Mouse (Mus musculus) ES-Bruce4 (cell line): Measurements from ENCODE around the gene Podxl2. TPM values are rescaled to one million over a fixed set of nuclear protein-coding genes. Genes with fewer than 3 reads are reported as not detected.

ENCODE experiments used
- H3K27ac ChIP-seq: 2 replicates; pipeline ENCODE4 v1.5.1; 2012; ENCODE audit warnings: low read length, inconsistent platforms; ENCODE audit not compliant: insufficient read depth
- H3K27me3 ChIP-seq: 2 replicates; pipeline ENCODE4 v1.6.1; 2012; ENCODE audit warnings: mild to moderate bottlenecking, low read length, inconsistent platforms; ENCODE audit not compliant: control insufficient read depth, poor library complexity, insufficient read depth, severe bottlenecking
- H3K36me3 ChIP-seq: 2 replicates; pipeline ENCODE4 v1.6.1; 2012; ENCODE audit warnings: inconsistent platforms, mild to moderate bottlenecking, low read length, moderate library complexity; ENCODE audit not compliant: control insufficient read depth, poor library complexity, insufficient read depth, severe bottlenecking
- H3K4me1 ChIP-seq: one replicate; pipeline ENCODE4 v1.8.1; 2011; ENCODE audit warnings: low read length; ENCODE audit not compliant: control insufficient read depth, insufficient read depth
- H3K4me3 ChIP-seq: 2 replicates; pipeline ENCODE4 v1.5.1; 2011; ENCODE audit warnings: low read depth, mild to moderate bottlenecking, low read length
- H3K9ac ChIP-seq: 2 replicates; pipeline ENCODE4 v1.6.1; 2012; ENCODE audit warnings: low read depth, mild to moderate bottlenecking, inconsistent platforms; ENCODE audit not compliant: poor library complexity, severe bottlenecking
- H3K9me3 ChIP-seq: replicated peaks from 2 replicates; pipeline ENCODE4 v1.6.1; 2012; ENCODE audit warnings: mild to moderate bottlenecking, low read length, inconsistent platforms; ENCODE audit not compliant: control insufficient read depth, poor library complexity, insufficient read depth, severe bottlenecking
- CTCF ChIP-seq: IDR thresholded peaks from one replicate; pipeline ENCODE4 v1.8.1; 2011; ENCODE audit warnings: low read depth, low read length
- EP300 ChIP-seq: IDR thresholded peaks from 2 replicates; pipeline ENCODE4 v1.6.1; 2011; ENCODE audit warnings: low read depth, low read length; ENCODE audit not compliant: insufficient read depth
- POLR2A ChIP-seq: IDR thresholded peaks from one replicate; pipeline ENCODE4 v1.8.1; 2011; ENCODE audit warnings: low read length; ENCODE audit not compliant: insufficient read depth
- polyA plus RNA-seq: library from polyadenylated mRNA; stranded (reverse); fragments of >200 nt; gene quantifications from 2 replicates; pipeline ENCODE4 v1.2.4, GENCODE M21; 2011; ENCODE audit warnings: low read depth; ENCODE audit not compliant: missing spikeins, insufficient read depth, insufficient read length

Podxl2 gene
- polyA plus RNA-seq, 1 experiment, result 1.2 TPM

DNA sequence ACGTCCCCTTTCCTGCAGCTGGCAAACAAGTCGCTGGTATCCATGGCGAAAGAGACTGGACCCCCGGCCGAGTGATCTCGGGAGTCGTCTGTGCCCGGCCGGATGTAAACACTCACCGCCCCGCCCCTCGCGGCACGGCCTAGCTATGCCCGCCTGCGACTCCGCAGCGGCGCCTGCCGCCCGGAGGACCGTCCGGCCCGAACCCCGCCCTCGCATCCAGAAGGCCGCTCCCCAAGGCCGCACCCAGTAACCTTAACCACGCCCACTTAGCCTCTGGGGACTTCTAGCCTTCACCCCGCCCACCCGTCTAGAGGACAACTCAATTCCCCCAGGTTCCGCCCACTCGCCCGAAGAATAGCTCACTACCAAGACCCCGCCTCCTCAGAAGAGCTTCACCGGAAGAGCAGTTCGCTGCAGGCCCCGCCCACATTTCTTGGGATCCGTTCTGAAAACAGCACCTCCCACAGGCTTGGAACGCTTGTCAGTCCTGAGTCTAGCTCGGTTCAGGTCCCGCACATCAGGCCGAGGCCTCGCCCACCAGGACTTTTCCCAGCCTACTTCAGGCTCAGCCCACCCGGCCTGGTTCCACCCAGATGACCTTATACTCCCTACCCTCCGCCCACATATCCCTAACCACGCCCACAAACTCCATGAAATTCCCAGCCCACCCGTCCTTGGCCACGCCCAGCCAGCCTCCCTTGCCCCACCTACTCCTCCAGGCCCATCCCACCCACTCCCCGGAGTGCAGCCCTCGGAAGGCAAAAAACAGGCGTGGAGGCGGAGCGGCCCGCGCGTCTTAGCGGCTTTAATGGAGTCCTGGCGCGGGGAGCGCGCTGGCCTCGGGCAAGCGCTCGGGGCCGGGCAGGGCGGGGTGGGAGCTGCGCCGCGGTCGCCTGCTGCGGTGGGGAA lies 32.8 kb downstream of the Podxl2 start, which contains the start of gene Abtb1:
Gene Abtb1, minus strand, starts transcription at position 204 of the 909 bp plus-strand sequence.
- no peaks in the 10 kb centered on the region for H3K9me3 ChIP-seq
- H3K4me1 ChIP-seq, result no peaks in the 10 kb centered on the region
- no peak within 1 kb of the TSS for H3K27ac ChIP-seq
- peak within 1 kb of the TSS; percentile 78 for H3K9ac ChIP-seq
- TF ChIP-seq CTCF, result peak; percentile 56
- TF ChIP-seq EP300, result 0 out of 2 replicates have a peak, but pooled peaks have one; percentile 11
- TF ChIP-seq POLR2A, result peak; percentile 25
- no peaks in the 10 kb centered on the region for H3K27me3 ChIP-seq
- H3K36me3 ChIP-seq, result no peaks in the 10 kb centered on the region
- peak within 1 kb of the TSS; percentile 94 for H3K4me3 ChIP-seq

- Histone ChIP-seq H3K4me1 (no peaks in the 10 kb centered on the region), H3K27me3 (no peaks in the 10 kb centered on the region), H3K27ac (no peak overlapping the region), H3K4me3 (peak overlapping the region; percentile 94), H3K9ac (peak overlapping the region; percentile 78), H3K36me3 (no peaks in the 10 kb centered on the region), H3K9me3 (no peaks in the 10 kb centered on the region)
- TF ChIP-seq EP300 (no peak), CTCF (no peak), POLR2A (no peak)
Observed at GRCm38 (mm10) chr6:88841514-88841780, 33.4 kb downstream of the Podxl2 start.

DNA sequence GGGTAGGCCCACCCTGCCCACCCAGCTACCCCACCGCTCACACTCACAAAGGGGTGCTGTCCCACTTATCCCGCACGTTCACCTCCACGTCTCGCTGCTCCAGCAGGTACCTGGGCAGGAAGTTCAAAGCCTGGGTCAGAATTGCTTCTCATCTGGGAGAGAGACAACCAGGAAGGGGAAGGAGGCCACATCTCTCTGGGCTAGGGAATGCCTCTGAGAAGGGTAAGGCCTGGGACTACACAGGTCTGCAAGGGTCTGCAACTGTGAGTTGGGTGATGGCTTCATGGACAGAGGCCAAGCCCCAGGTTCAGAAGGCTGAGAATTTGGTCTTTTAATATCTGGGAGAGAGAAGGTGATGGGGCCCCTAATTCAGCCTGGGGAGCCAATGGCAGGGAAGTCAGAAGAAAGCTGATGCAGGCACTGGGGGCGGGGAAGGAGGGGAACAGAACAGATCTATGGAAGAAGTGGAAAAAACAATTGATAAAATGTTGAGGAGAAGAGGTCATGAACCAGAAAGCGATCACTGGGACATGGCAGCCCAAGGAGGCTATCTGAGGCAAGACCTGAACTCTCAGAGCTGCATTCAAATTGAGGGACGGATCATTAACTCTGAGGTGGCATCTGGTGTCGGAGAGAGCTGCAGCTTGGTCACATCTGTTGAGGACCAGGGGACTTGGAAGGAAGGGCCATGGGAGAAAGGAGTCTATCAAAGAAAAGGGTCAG lies 33.9 kb downstream of the Podxl2 start:
- Histone ChIP-seq H3K27me3 (no peaks in the 10 kb centered on the region), H3K9ac (peak overlapping the region; percentile 78), H3K27ac (no peak overlapping the region), H3K4me3 (peak overlapping the region; percentile 94), H3K9me3 (no peaks in the 10 kb centered on the region), H3K36me3 (no peaks in the 10 kb centered on the region), H3K4me1 (no peaks in the 10 kb centered on the region)
- TF ChIP-seq EP300 (no peak), CTCF (no peak), POLR2A (no peak)

GRCm38 (mm10) chr6:88840211-88840610 lies 34.6 kb downstream of the Podxl2 start:
- no peak overlapping the region for H3K4me3 ChIP-seq
- TF ChIP-seq EP300 (no peak), CTCF (no peak), POLR2A (no peak)
- H3K27ac ChIP-seq, result no peak overlapping the region
- H3K4me1 ChIP-seq, result peaks cover under 1% of the 10 kb centered on the region
- no peaks in the 10 kb centered on the region for H3K36me3 ChIP-seq
- no peaks in the 10 kb centered on the region for H3K9me3 ChIP-seq
- no peak overlapping the region for H3K9ac ChIP-seq
- no peaks in the 10 kb centered on the region for H3K27me3 ChIP-seq

- peak overlapping the region; percentile 51 for H3K4me3 ChIP-seq
- 0 out of 2 replicates have a peak overlapping the region, but pooled peaks have one; percentile 6 for H3K9ac ChIP-seq
- H3K27me3 ChIP-seq, result no peaks in the 10 kb centered on the region
- no peak overlapping the region for H3K27ac ChIP-seq
- TF ChIP-seq CTCF (no peak), EP300 (no peak), POLR2A (no peak)
- H3K4me1 ChIP-seq, result peaks cover 5% of the 10 kb centered on the region
- H3K36me3 ChIP-seq, result no peaks in the 10 kb centered on the region
- H3K9me3 ChIP-seq, result no peaks in the 10 kb centered on the region
Observed at GRCm38 (mm10) chr6:88839135-88839970, 35.5 kb downstream of the Podxl2 start.
